Mouse (Mus musculus) liver, embryonic 14.5 days (tissue): ENCODE measurements around the gene Fam228b.

Experiments used
- CTCF ChIP-seq: IDR thresholded peaks from 2 replicates; pipeline ENCODE4 v1.5.1; 2016; ENCODE audit warnings: antibody characterized with exemption, low read depth, control low read depth
- EP300 ChIP-seq: IDR thresholded peaks from 2 replicates; pipeline ENCODE4 v1.6.1; 2016; ENCODE audit warnings: antibody characterized with exemption, low read depth

- TF ChIP-seq CTCF (no peak), EP300 (no peak)
Measured at GRCm38 (mm10) chr12:4713361-4713760, 55.7 kb downstream of the Fam228b start.
